Mouse (Mus musculus) bone marrow macrophage, adult 2 months (primary cell): ENCODE results near the gene Trim13.

ENCODE experiments used
- CTCF ChIP-seq: IDR thresholded peaks from 2 replicates; pipeline ENCODE4 v1.5.1; 2012; ENCODE audit warnings: low read depth, mild to moderate bottlenecking, low read length, moderate library complexity
- POLR2A ChIP-seq: IDR thresholded peaks from 2 replicates; pipeline ENCODE4 v1.6.1; 2012; ENCODE audit warnings: mild to moderate bottlenecking, low read depth, low read length, borderline replicate concordance

DNA sequence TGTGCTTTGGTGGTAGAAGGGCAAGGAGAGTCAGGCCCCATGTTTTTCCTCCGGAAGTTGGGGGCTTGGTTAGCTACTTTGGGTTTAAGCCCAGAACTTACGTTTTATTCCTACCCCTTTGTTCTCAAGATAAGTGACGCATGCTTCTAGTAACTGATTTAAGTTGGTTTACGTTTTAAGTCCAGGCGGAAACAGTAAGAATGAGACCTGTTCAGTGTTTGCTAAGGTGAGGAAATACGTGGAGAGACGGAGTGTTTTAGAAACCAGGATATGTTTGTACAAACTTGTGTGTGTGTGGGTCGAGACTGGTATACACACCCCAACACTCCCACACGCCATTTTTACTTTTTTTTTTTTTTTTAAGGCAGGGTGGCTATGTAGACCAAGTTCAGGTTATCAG, 3.3 kb downstream of the Trim13 start:
- TF ChIP-seq POLR2A = no peak
- TF ChIP-seq CTCF = no peak
